Mouse (Mus musculus) midbrain, embryonic 13.5 days (tissue): ENCODE results near the gene C1qtnf7. TPM values are rescaled to one million over a fixed set of nuclear protein-coding genes. Genes with fewer than 3 reads are reported as not detected.

Experiments used
- ATAC-seq: fragments of 200-750 bp; cut with Nextera tagmentation; 2 replicates; pipeline ENCODE4 v1.8.0; 2017; ENCODE audit warnings: mild to moderate bottlenecking, moderate TSS enrichment, moderate library complexity
- H3K27ac ChIP-seq: fragments of 300-500 bp; sonication (generic); 2 replicates; pipeline ENCODE4 v1.5.1; 2015; ENCODE audit warnings: inconsistent platforms, mild to moderate bottlenecking, moderate library complexity
- H3K27me3 ChIP-seq: fragments of 300-500 bp; sonication (generic); 2 replicates; pipeline ENCODE4 v1.6.1; 2015; ENCODE audit warnings: mild to moderate bottlenecking, inconsistent platforms
- H3K36me3 ChIP-seq: fragments of 300-500 bp; sonication (generic); 2 replicates; pipeline ENCODE4 v1.6.1; 2015; ENCODE audit warnings: mild to moderate bottlenecking, inconsistent platforms
- H3K4me1 ChIP-seq: fragments of 300-500 bp; sonication (generic); replicated peaks from 2 replicates; pipeline ENCODE4 v1.6.1; 2015; ENCODE audit warnings: inconsistent platforms
- H3K4me2 ChIP-seq: fragments of 300-500 bp; sonication (generic); replicated peaks from 2 replicates; pipeline ENCODE4 v1.6.1; 2015; ENCODE audit warnings: moderate library complexity, mild to moderate bottlenecking, inconsistent platforms
- H3K4me3 ChIP-seq: fragments of 300-500 bp; sonication (generic); replicated peaks from 2 replicates; pipeline ENCODE4 v1.5.1; 2015; ENCODE audit warnings: mild to moderate bottlenecking, inconsistent platforms
- H3K9ac ChIP-seq: fragments of 300-500 bp; sonication (generic); replicated peaks from 2 replicates; pipeline ENCODE4 v1.6.1; 2015; ENCODE audit warnings: mild to moderate bottlenecking, inconsistent platforms
- H3K9me3 ChIP-seq: fragments of 300-500 bp; sonication (generic); 2 replicates; pipeline ENCODE4 v1.6.1; 2016; ENCODE audit warnings: mild to moderate bottlenecking, inconsistent platforms
- WGBS: fragments of 180-500 bp; shearing (Covaris S2); methylation state at CpG from one replicate; pipeline ENCODE4 v1.1.7; 2015; 5-methylcytosine and 5-hydroxymethylcytosine counted together
- polyA plus RNA-seq: library from polyadenylated mRNA; unstranded; fragments of >200 nt; fragmentation: Nextera tagmentation; extraction: Ambion mirVana; gene quantifications from 2 replicates; pipeline ENCODE4 v1.2.1, GENCODE M21; 2015

C1qtnf7 gene
- polyA plus RNA-seq, 1 experiment from 2014 or later = 1.6 TPM

GRCm38 (mm10) chr5:43516491-43516890 is 1.2 kb downstream of the C1qtnf7 start:
- Histone ChIP-seq H3K4me3 (no peak overlapping the region), H3K9ac (no peak overlapping the region), H3K27me3 (no peaks in the 10 kb centered on the region), H3K27ac (no peak overlapping the region), H3K36me3 (no peaks in the 10 kb centered on the region), H3K9me3 (no peaks in the 10 kb centered on the region), H3K4me1 (no peaks in the 10 kb centered on the region), H3K4me2 (no peak overlapping the region)
- 86% methylated on average over 7 of the region's 7 CpGs for WGBS
- no peak for ATAC-seq

- Histone ChIP-seq H3K36me3 (no peaks in the 10 kb centered on the region), H3K4me3 (no peak overlapping the region), H3K9ac (no peak overlapping the region), H3K4me1 (no peaks in the 10 kb centered on the region), H3K9me3 (no peaks in the 10 kb centered on the region), H3K27ac (no peak overlapping the region), H3K4me2 (no peak overlapping the region), H3K27me3 (no peaks in the 10 kb centered on the region)
- WGBS = 94% methylated on average over 13 of the region's 13 CpGs
- ATAC-seq = 0 out of 2 replicates have a peak, but pooled peaks have one; percentile 17
Measured at GRCm38 (mm10) chr5:43517313-43517712, 2.0 kb downstream of the C1qtnf7 start.

- no peaks in the 10 kb centered on the region for H3K9me3 ChIP-seq
- H3K4me3 ChIP-seq = no peak overlapping the region
- no peak overlapping the region for H3K4me2 ChIP-seq
- no peaks in the 10 kb centered on the region for H3K27me3 ChIP-seq
- no peak for ATAC-seq
- no peak overlapping the region for H3K9ac ChIP-seq
- no peaks in the 10 kb centered on the region for H3K4me1 ChIP-seq
- H3K36me3 ChIP-seq = no peaks in the 10 kb centered on the region
- no peak overlapping the region for H3K27ac ChIP-seq
- WGBS = 87% methylated on average over 2 of the region's 2 CpGs
Measured at GRCm38 (mm10) chr5:43519905-43520304, 4.6 kb downstream of the C1qtnf7 start.

- no peaks in the 10 kb centered on the region for H3K36me3 ChIP-seq
- no peak for ATAC-seq
- WGBS = 90% methylated on average over 7 of the region's 7 CpGs
- H3K27me3 ChIP-seq = no peaks in the 10 kb centered on the region
- H3K4me1 ChIP-seq = no peaks in the 10 kb centered on the region
- no peaks in the 10 kb centered on the region for H3K9me3 ChIP-seq
- H3K9ac ChIP-seq = no peak overlapping the region
- H3K4me3 ChIP-seq = no peak overlapping the region
- H3K27ac ChIP-seq = no peak overlapping the region
- H3K4me2 ChIP-seq = no peak overlapping the region
Measured at GRCm38 (mm10) chr5:43521369-43521768, 6.0 kb downstream of the C1qtnf7 start.

- H3K36me3 ChIP-seq = no peaks in the 10 kb centered on the region
- no peak overlapping the region for H3K4me2 ChIP-seq
- no peak overlapping the region for H3K4me3 ChIP-seq
- H3K27ac ChIP-seq = no peak overlapping the region
- no peaks in the 10 kb centered on the region for H3K4me1 ChIP-seq
- 86% methylated on average over 1 of the region's 1 CpGs for WGBS
- H3K9ac ChIP-seq = no peak overlapping the region
- no peaks in the 10 kb centered on the region for H3K9me3 ChIP-seq
- no peak for ATAC-seq
- no peaks in the 10 kb centered on the region for H3K27me3 ChIP-seq
Measured at GRCm38 (mm10) chr5:43522866-43523265, 7.5 kb downstream of the C1qtnf7 start.

- H3K27ac ChIP-seq = no peak overlapping the region
- no peaks in the 10 kb centered on the region for H3K27me3 ChIP-seq
- H3K4me1 ChIP-seq = no peaks in the 10 kb centered on the region
- no peak overlapping the region for H3K9ac ChIP-seq
- WGBS = 74% methylated on average over 6 of the region's 6 CpGs
- no peak overlapping the region for H3K4me2 ChIP-seq
- H3K4me3 ChIP-seq = no peak overlapping the region
- ATAC-seq = no peak
- no peaks in the 10 kb centered on the region for H3K36me3 ChIP-seq
- H3K9me3 ChIP-seq = no peaks in the 10 kb centered on the region
Measured at GRCm38 (mm10) chr5:43526874-43527584, 11.7 kb downstream of the C1qtnf7 start.

GRCm38 (mm10) chr5:43530186-43530585 is 14.8 kb downstream of the C1qtnf7 start:
- WGBS = 95% methylated on average over 3 of the region's 3 CpGs
- Histone ChIP-seq H3K4me3 (no peak overlapping the region), H3K4me1 (no peaks in the 10 kb centered on the region), H3K27me3 (no peaks in the 10 kb centered on the region), H3K27ac (no peak overlapping the region), H3K9ac (no peak overlapping the region), H3K36me3 (no peaks in the 10 kb centered on the region), H3K4me2 (no peak overlapping the region), H3K9me3 (no peaks in the 10 kb centered on the region)
- no peak for ATAC-seq

GRCm38 (mm10) chr5:43530886-43531285 is 15.5 kb downstream of the C1qtnf7 start:
- ATAC-seq = no peak
- Histone ChIP-seq H3K27ac (no peak overlapping the region), H3K4me3 (no peak overlapping the region), H3K27me3 (no peaks in the 10 kb centered on the region), H3K4me1 (no peaks in the 10 kb centered on the region), H3K4me2 (no peak overlapping the region), H3K9me3 (no peaks in the 10 kb centered on the region), H3K36me3 (no peaks in the 10 kb centered on the region), H3K9ac (no peak overlapping the region)
- WGBS = 93% methylated on average over 1 of the region's 1 CpGs

- Histone ChIP-seq H3K36me3 (no peaks in the 10 kb centered on the region), H3K9ac (no peak overlapping the region), H3K4me1 (no peaks in the 10 kb centered on the region), H3K27me3 (no peaks in the 10 kb centered on the region), H3K27ac (no peak overlapping the region), H3K9me3 (no peaks in the 10 kb centered on the region), H3K4me3 (no peak overlapping the region), H3K4me2 (no peak overlapping the region)
- 89% methylated on average over 14 of the region's 14 CpGs for WGBS
- no peak for ATAC-seq
Measured at GRCm38 (mm10) chr5:43538322-43539167, 23.2 kb downstream of the C1qtnf7 start.

GRCm38 (mm10) chr5:43539168-43539516 is 23.8 kb downstream of the C1qtnf7 start:
- Histone ChIP-seq H3K9ac (no peak overlapping the region), H3K9me3 (no peaks in the 10 kb centered on the region), H3K4me3 (no peak overlapping the region), H3K4me2 (no peak overlapping the region), H3K27ac (no peak overlapping the region), H3K27me3 (no peaks in the 10 kb centered on the region), H3K4me1 (no peaks in the 10 kb centered on the region), H3K36me3 (no peaks in the 10 kb centered on the region)
- 82% methylated on average over 3 of the region's 3 CpGs for WGBS
- ATAC-seq = no peak

GRCm38 (mm10) chr5:43539871-43540270 is 24.5 kb downstream of the C1qtnf7 start:
- no peaks in the 10 kb centered on the region for H3K36me3 ChIP-seq
- H3K27me3 ChIP-seq = no peaks in the 10 kb centered on the region
- peaks cover 7% of the 10 kb centered on the region for H3K9me3 ChIP-seq
- H3K4me1 ChIP-seq = no peaks in the 10 kb centered on the region
- no peak for ATAC-seq
- H3K9ac ChIP-seq = no peak overlapping the region
- H3K4me3 ChIP-seq = no peak overlapping the region
- no peak overlapping the region for H3K27ac ChIP-seq
- H3K4me2 ChIP-seq = no peak overlapping the region

GRCm38 (mm10) chr5:43541492-43541891 is 26.2 kb downstream of the C1qtnf7 start:
- no peaks in the 10 kb centered on the region for H3K27me3 ChIP-seq
- H3K4me2 ChIP-seq = no peak overlapping the region
- 84% methylated on average over 5 of the region's 5 CpGs for WGBS
- no peak overlapping the region for H3K27ac ChIP-seq
- H3K4me3 ChIP-seq = no peak overlapping the region
- no peaks in the 10 kb centered on the region for H3K36me3 ChIP-seq
- no peaks in the 10 kb centered on the region for H3K4me1 ChIP-seq
- no peak overlapping the region for H3K9ac ChIP-seq
- no peak for ATAC-seq
- H3K9me3 ChIP-seq = peaks cover 7% of the 10 kb centered on the region
